Mouse (Mus musculus) gastrocnemius, postnatal 4 days (tissue): ENCODE data around the gene Zfp493. TPM values are rescaled to one million over a fixed set of nuclear protein-coding genes. Genes with fewer than 3 reads are reported as not detected.

Experiments used
- total RNA-seq, 2 experiments: library from RNA; stranded (reverse); gene quantifications; 2 replicates each; pipeline ENCODE4 v1.2.3; 2021

The Zfp493 gene
- total RNA-seq, 2 experiments from 2014 or later, result 0.96 to 1.3 TPM

Other genes with a start within 250 kb of the Zfp493 start
- gene Zfp748, start 225.9 kb upstream of the Zfp493 start, total RNA-seq, result 1 to 10 TPM; 5.5 to 5.6 TPM
- 1 to 10 TPM; 4.4 to 4.5 TPM for gene Zfp729b, start 170.0 kb upstream of the Zfp493 start, total RNA-seq
- under 1 TPM; 0.61 to 0.62 TPM for gene Gm49345, start 141.9 kb upstream of the Zfp493 start, total RNA-seq
- 1 to 10 TPM; 4.6 to 4.8 TPM for gene Zfp729a, start 141.9 kb upstream of the Zfp493 start, total RNA-seq
- 1 to 10 TPM; 6.4 to 7.1 TPM for gene Zfp738, start 92.6 kb upstream of the Zfp493 start, total RNA-seq
- gene Zfp65, start 50.5 kb upstream of the Zfp493 start, total RNA-seq, result 1 to 10 TPM; 6.1 to 7.6 TPM
- gene Zfp85, start 24.5 kb upstream of the Zfp493 start, total RNA-seq, result 1 to 10 TPM; 2.8 to 3.6 TPM
- 1 to 10 TPM; 2.4 to 2.7 TPM for gene Zfp273, start 34.0 kb downstream of the Zfp493 start, total RNA-seq
- under 1 TPM; 0.49 to 0.56 TPM for gene Gm10037, start 51.4 kb downstream of the Zfp493 start, total RNA-seq
- gene BC048507, start 83.6 kb downstream of the Zfp493 start, total RNA-seq, result not detected